Mouse (Mus musculus) T-helper 1 cell (primary cell): ENCODE measurements around the gene Atxn10.
"Not testable (repeated sequence)": the region's sequence is repeated elsewhere in the genome, so short reads cannot be mapped to it uniquely, and the experiment has no call there.

Experiments
- in situ Hi-C: fragments of 300-600 bp; cut with MboI, MseI; formaldehyde crosslinking; loops from one replicate; pipeline ENCODE4 v1.15.1; 2025; ENCODE audit warnings: high pct_unique_total_duplicates

Atxn10 gene

GRCm38 (mm10) chr15:85335671-85336300 lies at the start of gene Atxn10:
Gene Atxn10, plus strand, starts transcription at chr15:85336245.
- in situ Hi-C loops: no loop called here

- in situ Hi-C loops: no loop called here
Measured at GRCm38 (mm10) chr15:85294632-85295031, 41.4 kb upstream of the Atxn10 start.

- in situ Hi-C loops: no loop called here
Measured at GRCm38 (mm10) chr15:85295544-85295943, 40.5 kb upstream of the Atxn10 start.

GRCm38 (mm10) chr15:85295977-85296376 lies 40.1 kb upstream of the Atxn10 start:
- in situ Hi-C loops: no loop called here

GRCm38 (mm10) chr15:85296538-85296937 lies 39.5 kb upstream of the Atxn10 start:
- in situ Hi-C loops: no loop called here

- in situ Hi-C loops: no loop called here
Measured at GRCm38 (mm10) chr15:85298167-85298781, 37.8 kb upstream of the Atxn10 start.

- in situ Hi-C loops: no loop called here
Measured at GRCm38 (mm10) chr15:85298946-85299345, 37.1 kb upstream of the Atxn10 start.

- in situ Hi-C loops: no loop called here
Measured at GRCm38 (mm10) chr15:85303241-85303640, 32.8 kb upstream of the Atxn10 start.

GRCm38 (mm10) chr15:85303976-85304375 lies 32.1 kb upstream of the Atxn10 start:
- in situ Hi-C loops: no loop called here

- in situ Hi-C loops: no loop called here
Measured at GRCm38 (mm10) chr15:85307061-85307660, 28.9 kb upstream of the Atxn10 start.

GRCm38 (mm10) chr15:85311058-85311657 lies 24.9 kb upstream of the Atxn10 start:
- in situ Hi-C loops: loop anchor here (5.0 kb wide), 1 partner anchor 271 kb away; the partner anchor contains the start of gene Wnt7b

GRCm38 (mm10) chr15:85315378-85316025 lies 20.5 kb upstream of the Atxn10 start:
- in situ Hi-C loops: no loop called here

- in situ Hi-C loops: no loop called here
Measured at GRCm38 (mm10) chr15:85316342-85317140, 19.5 kb upstream of the Atxn10 start.

- in situ Hi-C loops: no loop called here
Measured at GRCm38 (mm10) chr15:85319924-85320668, 15.9 kb upstream of the Atxn10 start.

- in situ Hi-C loops: no loop called here
Measured at GRCm38 (mm10) chr15:85323214-85323613, 12.8 kb upstream of the Atxn10 start.

- in situ Hi-C loops: no loop called here
Measured at GRCm38 (mm10) chr15:85324426-85324825, 11.6 kb upstream of the Atxn10 start.

GRCm38 (mm10) chr15:85327808-85328207 lies 8.2 kb upstream of the Atxn10 start:
- in situ Hi-C loops: no loop called here

GRCm38 (mm10) chr15:85328455-85328854 lies 7.6 kb upstream of the Atxn10 start:
- in situ Hi-C loops: not testable (repeated sequence)

- in situ Hi-C loops: no loop called here
Measured at GRCm38 (mm10) chr15:85329096-85329495, 6.9 kb upstream of the Atxn10 start.

GRCm38 (mm10) chr15:85330024-85330423 lies 6.0 kb upstream of the Atxn10 start:
- in situ Hi-C loops: no loop called here
